Mouse (Mus musculus) T-helper 2 cell (primary cell): ENCODE results near the gene Mybphl.

Experiments
- in situ Hi-C: fragments of 300-600 bp; cut with MboI, MseI; formaldehyde crosslinking; loops from one replicate; pipeline ENCODE4 v1.15.1; 2025; ENCODE audit warnings: high pct_unique_total_duplicates

Gene Mybphl

GRCm38 (mm10) chr3:108364270-108364995 lies at the start of gene Mybphl:
Gene Mybphl (plus strand): TSS chr3:108364911.
- in situ Hi-C loops: no loop called here

- in situ Hi-C loops: no loop called here
Measured at GRCm38 (mm10) chr3:108318517-108318916, 46.2 kb upstream of the Mybphl start.

- in situ Hi-C loops: no loop called here
Measured at GRCm38 (mm10) chr3:108321671-108322070, 43.0 kb upstream of the Mybphl start.

GRCm38 (mm10) chr3:108322136-108322535 lies 42.6 kb upstream of the Mybphl start:
- in situ Hi-C loops: no loop called here

- in situ Hi-C loops: no loop called here
Measured at GRCm38 (mm10) chr3:108322962-108323361, 41.7 kb upstream of the Mybphl start.

GRCm38 (mm10) chr3:108324837-108325236 lies 39.9 kb upstream of the Mybphl start:
- in situ Hi-C loops: no loop called here

GRCm38 (mm10) chr3:108325521-108325920 lies 39.2 kb upstream of the Mybphl start:
- in situ Hi-C loops: no loop called here

GRCm38 (mm10) chr3:108327275-108327674 lies 37.4 kb upstream of the Mybphl start:
- in situ Hi-C loops: no loop called here

- in situ Hi-C loops: no loop called here
Measured at GRCm38 (mm10) chr3:108327916-108328315, 36.8 kb upstream of the Mybphl start.

GRCm38 (mm10) chr3:108328441-108328841 lies 36.3 kb upstream of the Mybphl start:
- in situ Hi-C loops: no loop called here

- in situ Hi-C loops: loop anchor here (10.0 kb wide), 1 partner anchor 836 kb away; no protein-coding TSS in a partner anchor
Measured at GRCm38 (mm10) chr3:108330812-108331211, 33.9 kb upstream of the Mybphl start.

GRCm38 (mm10) chr3:108336878-108337277 lies 27.8 kb upstream of the Mybphl start:
- in situ Hi-C loops: loop anchor here (10.0 kb wide), 1 partner anchor 842 kb away; no protein-coding TSS in a partner anchor

GRCm38 (mm10) chr3:108341040-108341439 lies 23.7 kb upstream of the Mybphl start:
- in situ Hi-C loops: no loop called here

- in situ Hi-C loops: no loop called here
Measured at GRCm38 (mm10) chr3:108342185-108342584, 22.5 kb upstream of the Mybphl start.

- in situ Hi-C loops: no loop called here
Measured at GRCm38 (mm10) chr3:108345855-108346254, 18.9 kb upstream of the Mybphl start.

- in situ Hi-C loops: no loop called here
Measured at GRCm38 (mm10) chr3:108348376-108348775, 16.3 kb upstream of the Mybphl start.

- in situ Hi-C loops: no loop called here
Measured at GRCm38 (mm10) chr3:108355245-108355644, 9.5 kb upstream of the Mybphl start.

- in situ Hi-C loops: no loop called here
Measured at GRCm38 (mm10) chr3:108357051-108357450, 7.7 kb upstream of the Mybphl start.

- in situ Hi-C loops: no loop called here
Measured at GRCm38 (mm10) chr3:108358445-108358844, 6.3 kb upstream of the Mybphl start.

- in situ Hi-C loops: no loop called here
Measured at GRCm38 (mm10) chr3:108360894-108361293, 3.8 kb upstream of the Mybphl start.

- in situ Hi-C loops: no loop called here
Measured at GRCm38 (mm10) chr3:108363626-108364025, 1.1 kb upstream of the Mybphl start.

GRCm38 (mm10) chr3:108367173-108367572 lies 2.5 kb downstream of the Mybphl start:
- in situ Hi-C loops: no loop called here

- in situ Hi-C loops: no loop called here
Measured at GRCm38 (mm10) chr3:108367828-108368227, 3.1 kb downstream of the Mybphl start.

GRCm38 (mm10) chr3:108368721-108369120 lies 4.0 kb downstream of the Mybphl start:
- in situ Hi-C loops: no loop called here
